Mouse (Mus musculus) T-helper 17 cell (primary cell): Measurements from ENCODE around the gene Nfkbiz.

ENCODE experiments used
- in situ Hi-C, 2 experiments: fragments of 300-600 bp; cut with MboI, MseI; formaldehyde crosslinking; loops; 1 replicate in 1 of 2; 2 replicates in 1 of 2; pipeline ENCODE4 v1.15.1; 2025; ENCODE audit warnings: high pct_unique_total_duplicates in 2 of 2

Nfkbiz gene

DNA sequence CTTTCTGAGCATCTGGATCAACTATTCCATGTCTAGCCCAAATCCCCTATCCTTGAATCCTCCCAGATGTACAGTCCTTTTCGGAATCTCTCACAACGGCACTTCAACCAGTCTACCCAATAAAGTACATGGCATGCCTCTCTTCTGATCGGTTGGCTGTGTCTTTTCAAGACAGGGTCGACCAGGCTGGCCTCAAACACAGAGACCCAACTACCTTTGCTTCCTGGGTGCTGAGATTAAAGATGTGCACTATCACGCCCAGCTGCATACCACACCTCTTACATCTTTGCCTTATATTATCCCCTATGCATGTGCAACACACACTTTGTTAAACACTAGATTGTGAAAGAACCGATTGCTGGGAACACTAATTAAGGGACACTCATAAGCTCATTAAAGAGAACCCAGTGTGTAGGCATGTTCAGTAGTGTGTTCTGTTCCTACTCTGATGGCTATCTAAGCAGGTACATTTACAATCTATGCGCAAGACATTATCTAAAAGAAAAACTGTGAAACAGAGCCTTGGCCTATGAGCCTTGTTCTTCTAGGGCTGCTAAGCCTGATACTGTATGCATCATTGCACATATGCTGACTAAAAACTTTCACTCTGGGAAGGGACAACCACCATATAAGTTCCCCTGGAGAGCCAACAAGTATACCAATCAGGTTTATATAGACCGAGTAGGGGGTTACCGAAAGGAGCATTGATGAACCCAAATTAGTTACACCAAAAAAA, 28.8 kb downstream of the Nfkbiz start:
- in situ Hi-C loops, result loop anchor here in 1 of 2 experiments (5.0 to 10.0 kb wide), 2 partner anchors 37 to 1655 kb away; no protein-coding TSS in a partner anchor

- in situ Hi-C loops, result no loop called here
Measured at GRCm38 (mm10) chr16:55809345-55809744, 29.4 kb downstream of the Nfkbiz start.

DNA sequence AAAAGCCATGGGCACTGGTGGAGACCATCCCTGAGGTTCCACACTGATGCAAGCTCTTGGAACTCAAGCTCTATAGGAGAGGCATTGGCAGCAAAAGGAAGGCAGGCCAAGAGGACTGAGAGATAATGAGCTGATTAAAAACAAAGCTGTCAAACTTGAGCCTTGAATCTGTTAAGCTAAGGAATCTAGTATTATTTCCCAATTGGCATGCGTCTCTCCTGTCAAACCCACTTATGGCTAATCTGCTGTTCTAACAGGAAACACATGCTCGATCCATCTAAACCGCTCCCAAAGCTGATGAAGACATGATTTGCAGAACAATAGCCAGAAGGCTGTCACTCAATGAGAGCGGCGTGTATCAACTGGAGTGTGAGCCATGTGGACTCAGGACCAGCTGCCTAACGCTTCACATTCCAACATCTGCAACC, 31.2 kb downstream of the Nfkbiz start:
- in situ Hi-C loops, result no loop called here

GRCm38 (mm10) chr16:55804799-55805198, 33.9 kb downstream of the Nfkbiz start:
- in situ Hi-C loops, result no loop called here

DNA sequence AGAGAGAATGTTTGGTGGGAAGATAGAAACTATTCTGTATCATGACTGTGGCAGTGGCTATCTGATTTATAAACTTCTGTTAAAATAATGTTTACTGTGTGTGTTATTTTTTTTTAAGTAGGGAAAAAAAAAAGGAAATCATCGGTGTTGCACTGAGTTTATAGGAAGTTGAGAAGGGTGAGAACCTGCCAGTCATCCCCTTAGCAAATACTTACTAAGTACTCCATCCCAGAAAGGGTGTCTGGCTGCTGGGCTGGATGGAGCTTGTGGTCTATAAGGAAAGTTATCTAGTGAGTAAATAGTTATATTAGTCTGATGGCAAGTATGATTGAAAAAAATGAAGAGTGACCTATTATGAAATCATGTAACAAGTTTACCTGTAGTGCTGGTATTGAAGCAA, 37.1 kb downstream of the Nfkbiz start:
- in situ Hi-C loops, result no loop called here

DNA sequence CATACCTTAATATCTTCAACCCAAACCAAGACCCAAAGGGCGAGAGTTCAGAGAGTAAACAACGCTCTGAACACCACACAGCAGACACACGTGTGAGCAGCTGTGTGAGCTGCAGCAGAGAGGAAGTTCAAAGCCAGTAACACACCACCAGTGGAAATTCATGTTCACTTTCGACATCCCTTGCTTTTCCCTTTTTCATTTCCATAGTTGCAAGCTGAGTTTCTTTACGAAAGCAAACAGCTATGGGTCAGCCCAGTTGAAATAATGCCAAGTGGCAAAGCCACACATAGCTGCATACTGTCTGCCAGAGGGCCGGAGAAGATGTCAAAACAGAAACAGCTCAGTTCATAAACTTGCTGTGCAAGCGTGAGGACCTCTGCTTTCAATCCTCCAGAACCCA, 39.9 kb downstream of the Nfkbiz start:
- in situ Hi-C loops, result no loop called here

- in situ Hi-C loops, result no loop called here
Measured at GRCm38 (mm10) chr16:55790326-55790725, 48.4 kb downstream of the Nfkbiz start.

GRCm38 (mm10) chr16:55789291-55789690, 49.4 kb downstream of the Nfkbiz start:
- in situ Hi-C loops, result loop anchor here in 1 of 2 experiments (10.0 kb wide), 1 partner anchor 64 kb away; no protein-coding TSS in a partner anchor

GRCm38 (mm10) chr16:55788671-55789070, 50.0 kb downstream of the Nfkbiz start:
- in situ Hi-C loops, result loop anchor here in 1 of 2 experiments (10.0 kb wide), 1 partner anchor 64 kb away; no protein-coding TSS in a partner anchor

- in situ Hi-C loops, result loop anchor here in 1 of 2 experiments (10.0 kb wide), 1 partner anchor 63 kb away; no protein-coding TSS in a partner anchor
Measured at GRCm38 (mm10) chr16:55787385-55788072, 51.2 kb downstream of the Nfkbiz start.

GRCm38 (mm10) chr16:55784379-55784778, 54.3 kb downstream of the Nfkbiz start:
- in situ Hi-C loops, result loop anchor here in 1 of 2 experiments (10.0 kb wide), 1 partner anchor 60 kb away; no protein-coding TSS in a partner anchor

DNA sequence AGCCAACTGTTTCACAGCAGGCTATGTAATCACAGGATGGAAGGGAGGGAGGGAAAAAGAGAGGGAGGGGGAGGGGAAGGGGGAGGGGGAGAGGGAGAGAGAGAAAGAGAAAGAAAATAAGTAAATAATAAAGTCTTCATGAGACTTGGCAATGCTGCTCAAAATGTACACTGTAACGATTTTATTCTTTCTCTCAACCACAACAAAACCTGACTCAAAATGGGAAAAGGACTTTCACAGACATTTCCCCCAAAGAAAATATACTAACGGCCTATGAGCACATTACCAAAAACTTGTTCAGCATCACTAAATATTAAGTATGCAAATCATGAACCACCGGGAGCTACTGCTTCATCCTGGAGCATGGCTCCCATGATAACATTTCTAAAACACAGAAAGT, 54.8 kb downstream of the Nfkbiz start:
- in situ Hi-C loops, result loop anchor here in 1 of 2 experiments (10.0 kb wide), 1 partner anchor 59 kb away; no protein-coding TSS in a partner anchor

- in situ Hi-C loops, result loop anchor here in 1 of 2 experiments (10.0 kb wide), 1 partner anchor 58 kb away; no protein-coding TSS in a partner anchor
Measured at GRCm38 (mm10) chr16:55782911-55783310, 55.8 kb downstream of the Nfkbiz start.

DNA sequence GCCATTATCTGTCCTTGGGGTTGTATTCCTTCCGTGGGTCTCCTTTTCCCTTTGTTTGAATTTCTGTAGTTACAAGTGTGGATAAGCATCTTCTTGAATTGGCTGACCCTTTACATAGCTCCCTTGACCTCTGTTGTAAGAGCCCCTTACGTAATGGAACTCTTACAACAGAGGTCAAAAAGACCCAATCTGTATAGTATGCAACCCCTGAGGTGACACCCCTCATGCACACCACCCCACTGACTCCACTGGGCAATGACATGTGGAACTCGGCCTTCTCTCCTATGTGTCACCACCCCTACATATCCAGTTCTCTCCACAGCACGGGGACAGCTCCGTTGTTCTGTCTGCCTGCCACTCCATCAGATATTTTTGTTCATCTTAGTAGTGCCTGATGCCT, 56.9 kb downstream of the Nfkbiz start:
- in situ Hi-C loops, result loop anchor here in 1 of 2 experiments (10.0 kb wide), 1 partner anchor 57 kb away; no protein-coding TSS in a partner anchor

- in situ Hi-C loops, result loop anchor here in 1 of 2 experiments (10.0 kb wide), 1 partner anchor 56 kb away; no protein-coding TSS in a partner anchor
Measured at GRCm38 (mm10) chr16:55780958-55781558, 57.6 kb downstream of the Nfkbiz start.

DNA sequence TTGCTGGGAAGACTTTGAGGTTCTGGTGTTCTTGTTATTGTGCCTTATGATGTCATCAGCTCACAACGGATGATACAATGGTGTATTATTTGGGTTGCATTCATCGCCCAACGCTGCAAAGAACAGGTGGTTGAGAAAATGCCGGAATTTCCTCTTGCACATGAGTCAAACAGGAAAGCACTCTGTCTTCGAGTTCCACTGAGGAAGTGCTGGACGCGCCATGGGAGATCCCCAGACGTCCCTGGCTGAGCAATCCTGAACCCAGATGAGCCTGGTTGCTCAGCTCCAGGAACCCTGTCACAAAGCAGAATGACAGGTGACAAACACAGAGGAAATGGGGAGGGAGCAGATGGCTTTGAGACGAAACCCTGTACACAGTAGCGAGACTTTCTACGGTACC, 62.4 kb downstream of the Nfkbiz start:
- in situ Hi-C loops, result no loop called here

DNA sequence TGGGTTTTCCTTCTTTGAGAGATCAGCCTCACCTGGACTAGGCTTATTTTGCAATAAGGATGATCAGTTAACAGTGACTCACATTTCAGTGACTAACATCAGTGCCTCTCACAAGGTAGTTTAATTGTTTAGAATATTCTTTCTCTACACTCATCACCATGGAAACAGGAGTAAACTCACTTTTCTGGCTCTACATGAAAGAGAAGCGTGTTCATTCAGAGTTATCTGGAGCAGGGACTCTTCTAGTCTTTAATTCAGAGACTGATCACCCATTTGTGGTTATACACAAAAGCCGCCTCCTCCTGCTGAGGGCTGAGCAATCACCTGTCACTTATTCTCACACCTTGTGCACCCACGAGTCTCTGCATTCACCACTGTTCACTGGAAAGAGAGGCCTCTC, 68.5 kb downstream of the Nfkbiz start:
- in situ Hi-C loops, result no loop called here
